Mouse (Mus musculus) neural tube, embryonic 10.5 days (tissue): Measurements from ENCODE around the gene Gm28043.

Experiments used
- DNase-seq: peaks from one replicate; pipeline ENCODE4 v3.0.0-alpha.2; 2017; ENCODE audit warnings: low spot score; ENCODE audit errors: extremely low spot score

Gene Gm28043

GRCm38 (mm10) chr17:29623488-29623887 lies 8.8 kb downstream of the Gm28043 start:
- DNase-seq: no peak

GRCm38 (mm10) chr17:29627285-29627684 lies 12.6 kb downstream of the Gm28043 start:
- DNase-seq: no peak

- no peak for DNase-seq
Measured at GRCm38 (mm10) chr17:29628946-29629345, 14.3 kb downstream of the Gm28043 start.

- no peak for DNase-seq
Measured at GRCm38 (mm10) chr17:29629620-29630019, 14.9 kb downstream of the Gm28043 start.

- no peak for DNase-seq
Measured at GRCm38 (mm10) chr17:29632312-29632711, 17.6 kb downstream of the Gm28043 start.

- no peak for DNase-seq
Measured at GRCm38 (mm10) chr17:29635492-29635891, 20.8 kb downstream of the Gm28043 start.

- DNase-seq: no peak
Measured at GRCm38 (mm10) chr17:29636118-29636517, 21.4 kb downstream of the Gm28043 start.

- no peak for DNase-seq
Measured at GRCm38 (mm10) chr17:29637377-29637776, 22.7 kb downstream of the Gm28043 start.

GRCm38 (mm10) chr17:29637895-29638294 lies 23.2 kb downstream of the Gm28043 start:
- DNase-seq: no peak

GRCm38 (mm10) chr17:29640971-29641370 lies 26.3 kb downstream of the Gm28043 start:
- no peak for DNase-seq

- DNase-seq: no peak
Measured at GRCm38 (mm10) chr17:29642219-29642618, 27.5 kb downstream of the Gm28043 start.

- DNase-seq: no peak
Measured at GRCm38 (mm10) chr17:29658249-29658648, 43.6 kb downstream of the Gm28043 start.

- DNase-seq: peak; percentile 95
Measured at GRCm38 (mm10) chr17:29660076-29660761, 45.5 kb downstream of the Gm28043 start, which contains the start of gene Cmtr1. Gene Cmtr1 (plus strand): TSS chr17:29660595.

- no peak for DNase-seq
Measured at GRCm38 (mm10) chr17:29660762-29661391, 46.2 kb downstream of the Gm28043 start.

GRCm38 (mm10) chr17:29662145-29662544 lies 47.5 kb downstream of the Gm28043 start:
- DNase-seq: no peak

GRCm38 (mm10) chr17:29668051-29668986 lies 53.6 kb downstream of the Gm28043 start:
- no peak for DNase-seq

GRCm38 (mm10) chr17:29669030-29669429 lies 54.4 kb downstream of the Gm28043 start:
- no peak for DNase-seq

- DNase-seq: no peak
Measured at GRCm38 (mm10) chr17:29669936-29670335, 55.3 kb downstream of the Gm28043 start.

GRCm38 (mm10) chr17:29671021-29671420 lies 56.3 kb downstream of the Gm28043 start:
- DNase-seq: no peak

GRCm38 (mm10) chr17:29673325-29673724 lies 58.6 kb downstream of the Gm28043 start:
- no peak for DNase-seq

- DNase-seq: no peak
Measured at GRCm38 (mm10) chr17:29678526-29678925, 63.9 kb downstream of the Gm28043 start.
